Mouse (Mus musculus) thymus, postnatal 10 days (tissue): ENCODE data around the gene Grm8.
"Not testable (repeated sequence)": the region's sequence is repeated elsewhere in the genome, so short reads cannot be mapped to it uniquely, and the experiment has no call there.

Experiments
- DNase-seq, 2 experiments: peaks; one replicate each; pipeline ENCODE4 v3.0.0; 2021; ENCODE audit warnings: low spot score in 2 of 2

The Grm8 gene

DNA sequence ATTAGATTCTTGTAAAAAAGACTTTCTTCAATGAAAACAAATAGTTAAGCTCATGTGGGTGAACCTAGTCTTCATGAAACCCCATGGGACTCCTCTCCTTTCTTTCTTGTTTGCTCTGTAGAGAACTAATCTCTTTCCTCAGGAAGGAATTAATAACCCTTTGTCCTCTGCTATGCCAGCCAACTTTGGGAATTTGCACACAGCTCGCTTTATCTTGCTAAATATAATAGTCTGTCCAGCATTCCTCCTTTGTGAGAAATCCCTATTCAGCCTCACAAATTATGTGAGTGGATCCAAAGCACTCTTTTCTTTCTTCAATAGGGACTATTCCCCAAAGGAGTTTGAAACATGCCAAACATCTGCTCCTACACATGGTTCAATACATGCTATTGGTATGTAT lies 285.3 kb downstream of the Grm8 start:
- DNase-seq: no peak

DNA sequence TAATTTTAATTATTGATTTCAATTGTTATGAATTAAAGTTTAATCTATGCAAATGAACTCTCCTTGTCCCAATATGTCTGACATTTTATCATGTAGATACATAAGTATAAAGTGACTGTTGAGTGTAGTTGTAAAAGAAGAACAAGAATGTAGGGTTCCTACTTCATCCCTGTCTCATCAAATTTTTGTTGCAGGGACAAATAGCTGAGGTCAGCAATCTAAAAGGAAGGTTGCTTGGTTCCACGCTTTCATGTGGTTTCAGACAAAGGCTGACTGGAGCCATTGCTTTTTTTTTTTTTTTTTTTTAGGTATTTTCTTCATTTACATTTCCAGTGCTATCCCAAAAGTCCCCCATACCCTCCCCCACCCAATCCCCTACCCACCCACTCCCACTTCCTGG lies 298.8 kb downstream of the Grm8 start:
- DNase-seq: no peak

GRCm38 (mm10) chr6:27819735-27820134 lies 315.2 kb downstream of the Grm8 start:
- not testable (repeated sequence) for DNase-seq

DNA sequence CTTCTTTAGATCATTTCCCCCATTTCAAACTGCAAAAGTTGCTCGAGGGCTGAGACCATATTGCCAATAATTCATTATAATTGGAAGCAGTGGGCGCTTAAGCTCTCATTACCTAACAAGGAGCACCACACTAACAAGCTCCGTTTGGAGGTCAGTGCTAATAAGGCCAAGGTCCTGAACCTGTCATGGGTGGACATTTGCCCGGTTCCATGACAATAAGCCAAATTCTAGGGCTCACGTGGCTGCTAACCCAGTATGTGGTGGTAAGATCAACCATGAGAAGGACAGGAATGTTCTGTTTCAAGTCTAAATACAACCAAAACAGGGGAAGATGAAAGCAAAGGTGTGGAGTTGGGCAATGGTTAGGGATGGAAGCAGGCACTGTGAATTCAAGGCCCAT lies 322.2 kb downstream of the Grm8 start:
- no peak for DNase-seq

DNA sequence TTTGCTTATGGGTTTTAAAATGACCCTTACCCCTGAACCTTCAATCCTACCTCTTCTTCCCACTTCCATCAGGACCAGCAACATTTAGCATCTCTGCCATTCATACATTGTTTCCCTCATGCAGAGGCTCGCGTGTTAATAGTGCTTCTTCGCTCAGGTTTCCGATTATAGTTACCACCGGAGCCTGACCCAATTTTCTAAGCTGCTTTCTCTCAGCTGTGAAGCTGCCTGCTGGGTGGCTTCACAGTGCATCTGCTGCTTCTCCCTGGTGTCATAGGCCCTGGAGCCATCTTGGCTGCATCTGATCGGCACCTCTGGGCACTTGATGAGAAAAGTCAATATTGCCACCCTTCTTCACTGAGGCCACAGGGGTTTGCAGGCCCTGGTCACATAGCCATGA lies 325.0 kb downstream of the Grm8 start:
- no peak for DNase-seq

- DNase-seq: no peak
Observed at GRCm38 (mm10) chr6:27806741-27807140, 328.2 kb downstream of the Grm8 start.

DNA sequence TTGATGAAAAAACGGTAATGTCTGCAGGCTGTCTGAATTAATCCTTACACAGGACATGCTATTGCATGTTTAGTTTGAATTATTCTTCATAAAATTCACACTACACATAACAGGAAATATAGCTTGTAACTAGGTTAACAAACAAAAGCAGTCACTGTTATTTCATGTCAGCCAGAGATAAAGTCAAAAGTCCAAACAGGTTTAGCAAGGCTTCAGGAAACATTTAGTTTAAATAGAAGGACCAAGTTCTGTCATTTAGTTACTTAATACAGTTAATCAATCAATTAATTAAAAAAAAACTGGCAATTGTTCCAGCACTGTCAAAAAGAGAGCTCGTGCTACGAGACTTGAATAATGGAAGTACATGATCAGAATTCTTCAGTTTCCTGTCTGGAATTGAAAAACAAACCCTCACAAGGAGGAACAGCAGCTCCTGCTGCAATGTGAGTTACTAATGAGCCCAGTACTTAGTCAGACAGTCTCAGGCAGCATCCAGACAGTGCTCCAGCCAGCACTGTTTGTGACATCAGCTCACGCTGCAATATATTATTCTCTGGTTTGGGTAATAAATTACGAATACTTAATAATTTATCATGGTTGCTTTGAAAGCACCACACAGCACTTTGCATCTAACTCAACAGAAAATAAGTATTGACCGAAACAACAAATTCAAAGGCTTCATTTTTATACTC lies 334.0 kb downstream of the Grm8 start:
- DNase-seq: no peak

DNA sequence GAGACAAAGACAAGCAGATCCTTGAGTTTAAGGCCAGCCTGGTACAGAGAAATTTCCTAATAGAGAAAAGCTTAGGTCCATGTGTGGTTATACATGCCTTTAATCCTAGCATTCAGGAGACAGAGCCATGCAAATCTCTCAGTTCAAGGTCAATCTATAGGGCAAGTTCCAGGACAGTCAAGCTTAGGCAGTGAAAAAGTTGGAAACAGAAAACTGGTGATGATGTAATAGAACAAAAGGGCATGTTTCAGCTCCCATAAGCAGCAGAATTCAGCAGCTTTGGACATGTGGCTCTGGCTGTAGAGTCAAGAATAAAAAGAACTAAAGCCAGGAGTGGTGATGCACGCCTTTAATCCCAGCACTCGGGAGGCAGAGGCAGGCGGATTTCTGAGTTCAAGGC lies 336.2 kb downstream of the Grm8 start:
- DNase-seq: no peak

- no peak for DNase-seq
Observed at GRCm38 (mm10) chr6:27789566-27789965, 345.4 kb downstream of the Grm8 start.

DNA sequence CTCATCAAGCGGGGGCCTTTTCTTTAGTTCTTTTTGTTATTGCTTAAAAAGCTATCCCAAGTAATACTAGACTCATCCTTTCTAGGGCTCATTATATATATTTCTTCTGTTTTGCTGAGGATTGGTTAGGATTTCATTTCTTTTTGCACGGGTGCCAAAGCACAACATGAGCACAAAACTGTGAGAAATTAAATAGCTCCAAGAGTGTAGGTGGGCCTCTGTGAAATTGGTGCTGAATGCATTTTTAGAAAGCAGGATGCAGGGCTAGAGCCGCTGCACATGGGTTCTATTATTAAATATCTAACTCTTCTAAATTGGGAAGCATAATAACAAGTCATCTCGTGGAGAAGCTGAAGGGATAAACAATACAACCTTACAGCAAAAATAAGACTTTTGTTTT lies 345.8 kb downstream of the Grm8 start:
- DNase-seq: no peak

- no peak for DNase-seq
Observed at GRCm38 (mm10) chr6:27782251-27782650, 352.7 kb downstream of the Grm8 start.

DNA sequence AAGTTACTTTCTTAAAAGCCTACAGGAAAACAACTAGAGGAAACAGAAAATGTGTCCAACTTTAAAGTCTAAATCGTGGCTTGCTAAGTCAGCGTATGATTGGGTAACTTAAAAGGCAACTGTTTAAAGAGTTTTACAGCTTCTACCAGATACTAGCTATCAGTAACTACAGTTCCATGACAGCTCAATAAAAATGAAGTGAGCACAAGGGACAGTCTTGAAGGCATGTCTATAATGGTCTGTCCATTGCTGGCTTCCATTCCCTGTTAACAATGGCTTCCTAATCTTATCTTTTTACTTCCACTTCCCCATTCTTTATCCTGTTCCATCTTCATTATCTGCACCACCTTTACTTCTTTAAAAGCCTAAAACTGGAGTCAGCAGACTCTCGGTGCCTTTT lies 353.6 kb downstream of the Grm8 start:
- DNase-seq: no peak

DNA sequence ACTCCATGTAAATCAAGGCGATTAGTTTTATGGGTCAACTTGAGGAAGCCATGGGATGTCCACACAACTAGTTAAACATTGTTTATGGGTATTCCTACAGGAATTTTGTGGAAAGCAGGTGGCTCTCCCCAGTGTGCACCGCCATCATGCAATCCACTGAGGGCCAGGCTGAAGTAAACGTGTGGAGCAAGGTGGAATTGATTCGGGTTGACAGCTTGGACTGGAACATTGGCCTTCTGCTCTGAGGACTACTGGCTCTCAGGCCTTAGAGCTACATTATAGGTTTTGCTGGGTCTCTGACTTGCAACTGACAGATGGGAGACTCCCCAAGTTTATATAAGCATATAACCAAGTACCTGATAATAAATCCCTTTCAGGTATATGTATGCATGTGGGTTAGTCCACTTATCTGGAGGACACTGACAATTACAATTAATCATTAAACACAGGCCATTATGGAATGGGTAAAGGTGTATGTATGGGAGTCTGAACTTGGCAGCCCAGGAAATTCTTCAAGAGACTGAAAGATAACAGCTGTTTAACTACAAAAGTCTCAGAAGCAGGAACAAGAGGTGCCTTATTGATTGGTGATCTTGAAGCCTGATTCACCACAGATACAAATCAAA lies 359.2 kb downstream of the Grm8 start:
- no peak for DNase-seq

- DNase-seq: no peak
Observed at GRCm38 (mm10) chr6:27762061-27762460, 372.9 kb downstream of the Grm8 start.

DNA sequence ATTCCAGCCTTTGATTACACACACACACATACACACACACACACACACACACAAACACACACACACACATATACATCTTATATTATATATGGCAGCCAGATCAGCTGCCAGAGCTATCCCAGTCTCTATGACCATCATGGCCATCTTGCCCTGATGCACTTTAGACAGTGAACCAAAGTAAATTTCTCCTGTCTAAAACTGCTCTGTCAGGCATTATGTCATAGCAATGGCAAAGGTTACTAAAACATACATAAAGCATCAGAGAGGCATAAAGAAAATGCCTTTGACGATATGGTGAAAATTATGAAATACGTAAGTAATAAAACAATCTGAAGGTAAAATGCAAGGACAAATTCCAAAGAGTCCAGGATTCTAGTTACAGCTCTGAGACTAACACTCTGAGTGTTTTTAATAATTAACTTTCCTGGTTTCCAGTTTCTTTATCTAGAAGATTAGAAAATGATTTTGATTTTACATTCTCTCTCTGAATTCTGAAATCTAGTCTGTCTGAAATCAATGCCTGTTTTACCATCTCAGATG lies 381.6 kb downstream of the Grm8 start:
- no peak for DNase-seq

GRCm38 (mm10) chr6:27746493-27746892 lies 388.5 kb downstream of the Grm8 start:
- DNase-seq: no peak

- DNase-seq: no peak
Observed at GRCm38 (mm10) chr6:27745693-27746451, 389.1 kb downstream of the Grm8 start.

DNA sequence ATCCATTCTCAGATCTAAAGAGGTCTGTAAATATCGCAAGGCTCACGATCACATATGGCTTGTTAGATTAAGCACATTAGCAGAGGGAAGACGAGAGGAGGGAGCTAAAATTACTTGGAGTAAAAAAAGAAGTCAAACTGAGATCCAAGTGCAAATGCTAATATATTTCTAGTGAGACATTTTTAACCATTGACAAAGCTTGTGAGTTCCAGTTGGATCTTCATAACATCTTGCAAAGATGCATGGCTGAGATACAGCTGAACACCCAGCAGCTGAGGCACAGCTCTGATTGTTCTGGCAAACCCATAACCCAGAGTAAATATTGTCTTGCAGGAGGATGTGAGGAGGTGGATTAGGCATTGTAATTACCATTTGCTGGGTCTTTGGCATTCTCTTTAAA lies 445.6 kb downstream of the Grm8 start:
- DNase-seq: no peak

GRCm38 (mm10) chr6:27661747-27662435 lies 473.1 kb downstream of the Grm8 start:
- no peak for DNase-seq

DNA sequence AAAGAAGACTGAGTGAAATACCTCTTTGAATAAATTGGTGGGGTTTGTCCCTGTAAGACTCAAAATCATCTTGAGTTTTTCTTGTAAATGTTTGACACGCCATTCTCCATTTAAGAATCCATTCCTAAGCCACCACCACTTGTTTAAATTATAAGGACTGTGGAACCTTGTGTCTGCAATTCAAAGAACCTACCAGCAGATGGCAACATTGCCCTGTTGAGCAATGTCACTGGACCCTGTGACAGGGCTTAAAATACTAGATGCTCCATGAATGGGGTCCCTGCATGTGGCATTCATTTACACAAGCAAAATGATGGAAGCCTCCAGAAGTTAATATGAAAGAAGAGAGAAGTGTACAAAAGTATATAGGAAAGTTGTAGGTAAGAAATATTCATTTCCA lies 477.5 kb downstream of the Grm8 start:
- peak in 1 of 2 experiments; percentile 23 for DNase-seq

- no peak for DNase-seq
Observed at GRCm38 (mm10) chr6:27646503-27646902, 488.5 kb downstream of the Grm8 start.

- no peak for DNase-seq
Observed at GRCm38 (mm10) chr6:27645054-27645453, 489.9 kb downstream of the Grm8 start.
